Mouse (Mus musculus): Measurements from ENCODE around the gene Stac2. TPM values are rescaled to one million over a fixed set of nuclear protein-coding genes. Genes with fewer than 3 reads are reported as not detected.
A peak's percentile ranks its signal among the peaks of the same experiment; 100 is the strongest.

Stac2 gene
- polyA plus RNA-seq, 1 experiment = 1.0 TPM

DNA sequence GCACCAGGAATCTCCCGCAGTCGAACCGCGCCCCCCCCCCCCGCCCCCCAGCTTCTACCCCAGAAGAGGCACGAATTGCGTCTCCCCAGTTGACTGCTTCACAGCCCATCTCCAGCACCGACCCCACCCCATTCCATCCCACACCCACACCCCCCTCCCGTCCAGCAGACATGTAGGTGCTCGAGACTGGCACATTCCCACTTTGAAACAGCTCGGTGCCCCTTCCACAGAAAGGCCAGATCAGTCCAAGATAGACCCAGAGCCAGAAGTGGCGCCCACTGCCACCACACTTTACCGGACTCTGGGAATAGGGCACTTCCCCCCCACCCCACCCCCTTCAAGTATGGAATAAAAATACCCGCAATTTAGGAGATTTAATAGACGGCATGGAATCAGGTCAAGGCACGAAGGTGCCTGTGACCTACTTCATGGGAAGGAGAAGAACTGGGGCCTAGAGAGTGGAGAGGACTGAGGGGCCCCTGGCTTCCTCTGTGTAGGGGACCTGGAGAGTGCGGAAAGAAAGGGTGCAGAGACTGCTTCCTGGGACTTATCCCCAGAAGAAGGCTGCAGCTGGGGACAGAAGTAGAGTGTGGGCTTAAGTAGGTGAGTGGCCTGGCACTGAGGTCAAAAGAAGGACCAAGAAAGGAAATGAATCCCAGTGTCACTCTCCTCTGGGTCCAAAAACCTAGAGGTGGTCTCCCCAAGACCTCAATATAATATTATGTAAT, 66.4 kb downstream of the Stac2 start:
- TF ChIP-seq POLR2A (IDR thresholded peaks at IDR 0.05; ENCODE audit: borderline replicate concordance, control insufficient read depth, low read depth, low read length) = no peak
- no peak for TF ChIP-seq CTCF (IDR thresholded peaks at IDR 0.05; ENCODE audit: control insufficient read depth, insufficient read depth, low read length)
- peaks cover 2% of the 10 kb centered on the region; the same call in 1 of the 2 replicates for H3K4me1 ChIP-seq (ENCODE audit: control insufficient read depth, insufficient read depth, low read length)
- H3K27ac ChIP-seq (ENCODE audit: control insufficient read depth, insufficient read depth, low read depth, low read length, poor library complexity) = 0 out of 2 replicates have a peak overlapping the region, but pooled peaks have one; percentile 80
- peak overlapping the region; percentile 56 for H3K4me3 ChIP-seq (replicated peaks; ENCODE audit: control insufficient read depth, low read depth, low read length)
- WGBS = 29% methylated on average over 17 of the region's 17 CpGs

Other genes starting within 250 kb of the Stac2 start
- not detected in 2 replicates for gene B230217C12Rik, start 212.7 kb downstream of the Stac2 start, polyA plus RNA-seq (2011; ENCODE audit: insufficient read depth, insufficient read length, low replicate concordance, missing spikeins)
- gene Fbxo47, start 169.3 kb downstream of the Stac2 start, polyA plus RNA-seq (2011; ENCODE audit: insufficient read depth, insufficient read length, low replicate concordance, missing spikeins) = not detected in 2 replicates
- 2.0 and 11.9 TPM in 2 replicates for gene Plxdc1, start 67.0 kb downstream of the Stac2 start, polyA plus RNA-seq (2011; ENCODE audit: insufficient read depth, insufficient read length, low replicate concordance, missing spikeins)
- 33.1 and 47.3 TPM in 2 replicates for gene Arl5c, start 57.3 kb downstream of the Stac2 start, polyA plus RNA-seq (2011; ENCODE audit: insufficient read depth, insufficient read length, low replicate concordance, missing spikeins)
- 4.6 and 5.3 TPM in 2 replicates for gene Cacnb1, start 30.4 kb downstream of the Stac2 start, polyA plus RNA-seq (2011; ENCODE audit: insufficient read depth, insufficient read length, low replicate concordance, missing spikeins)
- 864 and 1,335 TPM in 2 replicates for gene Rpl19, start 26.8 kb downstream of the Stac2 start, polyA plus RNA-seq (2011; ENCODE audit: insufficient read depth, insufficient read length, low replicate concordance, missing spikeins)
- 7.8 and 10.1 TPM in 2 replicates for gene Fbxl20, start 96.9 kb upstream of the Stac2 start, polyA plus RNA-seq (2011; ENCODE audit: insufficient read depth, insufficient read length, low replicate concordance, missing spikeins)
- gene Med1, start 139.8 kb upstream of the Stac2 start, polyA plus RNA-seq (2011; ENCODE audit: insufficient read depth, insufficient read length, low replicate concordance, missing spikeins) = 12.3 and 20.8 TPM in 2 replicates
- 22.0 and 34.8 TPM in 2 replicates for gene Cdk12, start 149.6 kb upstream of the Stac2 start, polyA plus RNA-seq (2011; ENCODE audit: insufficient read depth, insufficient read length, low replicate concordance, missing spikeins)

Measured in bone marrow, adult 2 months (tissue).